Mouse (Mus musculus) ZHBTc4 (cell line): ENCODE results near the gene Zmpste24.
A peak's percentile ranks its signal among the peaks of the same experiment; 100 is the strongest.

ENCODE experiments used
- DNase-seq: peaks from one replicate; pipeline ENCODE4 v3.0.0-alpha.2; 2011; ENCODE audit warnings: low read depth, low spot score

Zmpste24 gene

GRCm38 (mm10) chr4:121033006-121033405, 65.0 kb downstream of the Zmpste24 start:
- DNase-seq: peak; percentile 69

- DNase-seq: no peak
Observed at GRCm38 (mm10) chr4:121031440-121031839, 66.6 kb downstream of the Zmpste24 start.

- DNase-seq: no peak
Observed at GRCm38 (mm10) chr4:121029632-121030031, 68.4 kb downstream of the Zmpste24 start.

- peak; percentile 86 for DNase-seq
Observed at GRCm38 (mm10) chr4:121028659-121029392, 69.2 kb downstream of the Zmpste24 start.

- no peak for DNase-seq
Observed at GRCm38 (mm10) chr4:121028146-121028545, 69.9 kb downstream of the Zmpste24 start.

GRCm38 (mm10) chr4:121025681-121026080, 72.4 kb downstream of the Zmpste24 start:
- no peak for DNase-seq

GRCm38 (mm10) chr4:121023941-121024340, 74.1 kb downstream of the Zmpste24 start:
- DNase-seq: no peak

GRCm38 (mm10) chr4:121023464-121023863, 74.6 kb downstream of the Zmpste24 start:
- no peak for DNase-seq

- DNase-seq: peak; percentile 69
Observed at GRCm38 (mm10) chr4:121021911-121022310, 76.1 kb downstream of the Zmpste24 start.

GRCm38 (mm10) chr4:121020040-121020790, 77.8 kb downstream of the Zmpste24 start:
- no peak for DNase-seq

- no peak for DNase-seq
Observed at GRCm38 (mm10) chr4:121018250-121018649, 79.8 kb downstream of the Zmpste24 start.

GRCm38 (mm10) chr4:121016928-121017657, 80.9 kb downstream of the Zmpste24 start, which contains the start of gene Smap2:
Gene Smap2 (minus strand): TSS chr4:121017247.
- peak; percentile 99 for DNase-seq

GRCm38 (mm10) chr4:121016021-121016898, 81.8 kb downstream of the Zmpste24 start:
- peak; percentile 54 for DNase-seq

- no peak for DNase-seq
Observed at GRCm38 (mm10) chr4:121015268-121015659, 82.8 kb downstream of the Zmpste24 start.

GRCm38 (mm10) chr4:121014594-121015267, 83.3 kb downstream of the Zmpste24 start:
- DNase-seq: no peak

GRCm38 (mm10) chr4:121010770-121011549, 87.1 kb downstream of the Zmpste24 start:
- no peak for DNase-seq
